Mouse (Mus musculus) liver, embryonic 14.5 days (tissue): ENCODE measurements around the gene Itgb1bp1. TPM values are rescaled to one million over a fixed set of nuclear protein-coding genes. Genes with fewer than 3 reads are reported as not detected.
A peak's percentile ranks its signal among the peaks of the same experiment; 100 is the strongest.

Experiments
- ATAC-seq: fragments of 200-750 bp; cut with Nextera tagmentation; 2 replicates; pipeline ENCODE4 v1.8.0; 2017; ENCODE audit warnings: moderate number of reproducible peaks, mild to moderate bottlenecking, moderate library complexity; ENCODE audit not compliant: insufficient read depth
- DNase-seq, 3 experiments: peaks; one replicate each; pipeline ENCODE4 v3.0.0-alpha.2; 2012 to 2013; ENCODE audit warnings: low read depth in 3 of 3, low spot score in 3 of 3
- H3K27ac ChIP-seq: fragments of 300-500 bp; sonication (generic); 2 replicates; pipeline ENCODE4 v1.5.1; 2014; ENCODE audit warnings: moderate library complexity, mild to moderate bottlenecking, control low read depth, inconsistent platforms
- H3K27me3 ChIP-seq: fragments of 300-500 bp; sonication (generic); 2 replicates; pipeline ENCODE4 v1.6.1; 2014; ENCODE audit warnings: mild to moderate bottlenecking, low read length, moderate library complexity; ENCODE audit not compliant: control insufficient read depth, insufficient read depth
- H3K36me3 ChIP-seq: fragments of 300-500 bp; sonication (generic); replicated peaks from 2 replicates; pipeline ENCODE4 v1.6.1; 2014; ENCODE audit warnings: low read depth; ENCODE audit not compliant: control insufficient read depth, insufficient read depth
- H3K4me1 ChIP-seq, 2 experiments: fragments of 200-500 bp in 1 of 2; fragments of 300-500 bp in 1 of 2; sonication (generic) in 1 of 2; replicated peaks; 2 replicates each; pipeline ENCODE4 v1.6.1; 2012 to 2014; ENCODE audit warnings: antibody characterized with exemption in 1 of 2, inconsistent platforms in 1 of 2, low read length in 1 of 2; ENCODE audit not compliant: control insufficient read depth in 2 of 2, insufficient read depth in 2 of 2
- H3K4me2 ChIP-seq: fragments of 300-500 bp; sonication (generic); 2 replicates; pipeline ENCODE4 v1.6.1; 2014; ENCODE audit warnings: low read depth, mild to moderate bottlenecking, control low read depth, moderate library complexity
- H3K4me3 ChIP-seq, 2 experiments: fragments of 200-500 bp in 1 of 2; fragments of 300-500 bp in 1 of 2; sonication (generic) in 1 of 2; 2 replicates each; pipeline ENCODE4 v1.5.1; 2012 to 2014; ENCODE audit warnings: low read depth in 2 of 2, low read length in 2 of 2, mild to moderate bottlenecking in 2 of 2, control low read depth in 1 of 2, inconsistent platforms in 1 of 2, moderate library complexity in 1 of 2; ENCODE audit not compliant: insufficient read depth in 1 of 2
- H3K9ac ChIP-seq: fragments of 300-500 bp; sonication (generic); replicated peaks from 2 replicates; pipeline ENCODE4 v1.6.1; 2014; ENCODE audit warnings: mild to moderate bottlenecking, control low read depth, moderate library complexity
- H3K9me3 ChIP-seq: fragments of 300-500 bp; sonication (generic); 2 replicates; pipeline ENCODE4 v1.6.1; 2016; ENCODE audit warnings: low read length, mixed read lengths; ENCODE audit not compliant: control insufficient read depth
- CTCF ChIP-seq: IDR thresholded peaks from 2 replicates; pipeline ENCODE4 v1.5.1; 2016; ENCODE audit warnings: antibody characterized with exemption, low read depth, control low read depth
- EP300 ChIP-seq: IDR thresholded peaks from 2 replicates; pipeline ENCODE4 v1.6.1; 2016; ENCODE audit warnings: antibody characterized with exemption, low read depth
- WGBS: fragments of 180-500 bp; shearing (Covaris S2); extraction: QIAGEN DNeasy Blood & Tissue Kit; methylation state at CpG from one replicate; pipeline ENCODE4 v1.1.7; 2014; ENCODE audit not compliant: insufficient replicate concordance; 5-methylcytosine and 5-hydroxymethylcytosine counted together
- polyA plus RNA-seq, 2 experiments: library from polyadenylated mRNA; depleted of rRNA in 1 of 2; stranded (reverse) in 1 of 2; unstranded in 1 of 2; fragments of >200 nt; fragmentation: Nextera tagmentation in 1 of 2; extraction: Ambion mirVana in 1 of 2; gene quantifications; 2 replicates each; pipeline versions ENCODE4 v1.2.1 to v1.2.3; 2012 to 2014

Gene Itgb1bp1
- polyA plus RNA-seq, 2 experiments = 10.8 to 22.6 TPM

GRCm38 (mm10) chr12:21277352-21277864 is 8.7 kb downstream of the Itgb1bp1 start:
- Histone ChIP-seq H3K4me3 (no peak overlapping the region), H3K9ac (no peak overlapping the region), H3K4me1 (no peaks in the 10 kb centered on the region), H3K4me2 (no peak overlapping the region), H3K27me3 (no peaks in the 10 kb centered on the region), H3K9me3 (no peaks in the 10 kb centered on the region), H3K36me3 (no peaks in the 10 kb centered on the region), H3K27ac (no peak overlapping the region)
- DNase-seq = no peak
- 35% methylated on average over 1 of the region's 1 CpGs for WGBS
- TF ChIP-seq CTCF (no peak), EP300 (no peak)
- no peak for ATAC-seq

- no peak overlapping the region for H3K27ac ChIP-seq
- no peaks in the 10 kb centered on the region; the same call in 1 of the 2 replicates for H3K36me3 ChIP-seq
- no peak for DNase-seq
- H3K4me2 ChIP-seq = no peak overlapping the region
- H3K9me3 ChIP-seq = no peaks in the 10 kb centered on the region
- no peak overlapping the region for H3K4me3 ChIP-seq
- H3K27me3 ChIP-seq = no peaks in the 10 kb centered on the region
- TF ChIP-seq CTCF = no peak
- no peak for TF ChIP-seq EP300
- WGBS = 70% methylated on average over 7 of the region's 7 CpGs
- ATAC-seq = no peak
- no peak overlapping the region for H3K9ac ChIP-seq
- H3K4me1 ChIP-seq = no peaks in the 10 kb centered on the region
Observed at GRCm38 (mm10) chr12:21274446-21274845, 11.6 kb downstream of the Itgb1bp1 start.

- 86% methylated on average over 8 of the region's 8 CpGs for WGBS
- ATAC-seq = no peak
Observed at GRCm38 (mm10) chr12:21268083-21268616, 17.9 kb downstream of the Itgb1bp1 start.

GRCm38 (mm10) chr12:21266784-21267098 is 19.3 kb downstream of the Itgb1bp1 start:
- no peaks in the 10 kb centered on the region for H3K9me3 ChIP-seq
- no peak for DNase-seq
- H3K27ac ChIP-seq = no peak overlapping the region
- no peak overlapping the region for H3K4me2 ChIP-seq
- TF ChIP-seq CTCF (no peak), EP300 (no peak)
- peak; percentile 12; the same call in 1 of the 2 replicates for ATAC-seq
- no peaks in the 10 kb centered on the region; the same call in 1 of the 2 replicates for H3K36me3 ChIP-seq
- no peaks in the 10 kb centered on the region for H3K27me3 ChIP-seq
- no peak overlapping the region for H3K4me3 ChIP-seq
- H3K9ac ChIP-seq = no peak overlapping the region
- peaks cover 0 to 10% of the 10 kb centered on the region in 2 experiments; a peak in 2 of 4 replicates for H3K4me1 ChIP-seq
- 60% methylated on average over 2 of the region's 2 CpGs for WGBS

More at GRCm38 (mm10) chr12:21268083-21268616, 17.9 kb downstream of the Itgb1bp1 start:
- Histone ChIP-seq H3K4me2 (no peak overlapping the region), H3K4me1 (peaks cover 0 to 10% of the 10 kb centered on the region in 2 experiments; a peak in 2 of 4 replicates), H3K36me3 (no peaks in the 10 kb centered on the region; the same call in 1 of the 2 replicates), H3K9me3 (no peaks in the 10 kb centered on the region), H3K27ac (no peak overlapping the region), H3K27me3 (no peaks in the 10 kb centered on the region), H3K9ac (no peak overlapping the region), H3K4me3 (no peak overlapping the region)
- TF ChIP-seq CTCF (no peak), EP300 (no peak)
- no peak for DNase-seq

GRCm38 (mm10) chr12:21265946-21266783 is 19.9 kb downstream of the Itgb1bp1 start:
- no peak for DNase-seq
- no peaks in the 10 kb centered on the region for H3K9me3 ChIP-seq
- TF ChIP-seq EP300 (no peak), CTCF (peak; percentile 78)
- H3K36me3 ChIP-seq = no peaks in the 10 kb centered on the region; the same call in 1 of the 2 replicates
- H3K4me1 ChIP-seq = peaks cover 0 to 10% of the 10 kb centered on the region in 2 experiments; a peak in 2 of 4 replicates
- H3K4me3 ChIP-seq = no peak overlapping the region
- 50% methylated on average over 14 of the region's 14 CpGs for WGBS
- H3K27me3 ChIP-seq = no peaks in the 10 kb centered on the region
- no peak overlapping the region for H3K27ac ChIP-seq
- ATAC-seq = peak; percentile 48; the same call in 1 of the 2 replicates
- H3K4me2 ChIP-seq = no peak overlapping the region
- no peak overlapping the region for H3K9ac ChIP-seq
